Mouse (Mus musculus): ENCODE data around the gene Rreb1.

DNA sequence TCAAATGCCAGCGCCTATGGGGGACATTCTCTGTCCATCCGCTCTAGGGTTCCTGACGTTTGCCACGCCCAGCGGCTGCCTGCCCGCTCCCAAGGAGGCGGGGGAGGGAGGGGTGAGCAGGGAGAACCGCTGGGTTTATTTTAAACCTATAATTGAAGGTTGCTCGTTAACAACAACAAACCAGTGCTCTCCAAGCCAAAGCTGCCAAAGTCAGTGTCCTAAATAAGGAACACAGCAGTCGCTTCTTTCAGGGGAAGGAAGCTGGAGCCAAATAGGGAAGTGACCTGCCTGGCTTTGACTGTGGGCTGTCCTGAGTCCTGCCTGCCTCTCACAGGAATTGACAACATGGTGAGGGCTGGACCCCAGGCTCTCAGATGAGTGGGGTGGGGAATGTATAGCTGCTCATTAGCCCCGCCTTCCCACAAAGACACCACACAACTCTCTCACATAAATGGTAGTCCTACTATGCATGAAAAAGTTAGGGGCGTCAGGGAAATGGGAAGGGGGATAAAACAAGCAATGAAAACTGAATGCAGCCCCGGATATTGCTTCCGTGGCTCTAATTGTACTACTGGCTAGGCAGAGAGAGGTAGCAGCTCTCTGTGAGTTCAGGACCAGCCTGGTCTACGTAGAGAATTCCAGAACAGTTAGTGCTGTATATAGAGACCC lies 181.2 kb downstream of the Rreb1 start:
- TF ChIP-seq CTCF (IDR thresholded peaks at IDR 0.05; ENCODE audit: low read depth, low read length) (no peak), POLR2A (IDR thresholded peaks at IDR 0.05; ENCODE audit: insufficient read depth, low read length) (no peak), EP300 (IDR thresholded peaks at IDR 0.05; ENCODE audit: insufficient read depth, low read depth, low read length) (no peak)

Measured in ES-Bruce4 (cell line).